ENCODE assay signal across 10 mouse cellular contexts in the genomic region with DNA sequence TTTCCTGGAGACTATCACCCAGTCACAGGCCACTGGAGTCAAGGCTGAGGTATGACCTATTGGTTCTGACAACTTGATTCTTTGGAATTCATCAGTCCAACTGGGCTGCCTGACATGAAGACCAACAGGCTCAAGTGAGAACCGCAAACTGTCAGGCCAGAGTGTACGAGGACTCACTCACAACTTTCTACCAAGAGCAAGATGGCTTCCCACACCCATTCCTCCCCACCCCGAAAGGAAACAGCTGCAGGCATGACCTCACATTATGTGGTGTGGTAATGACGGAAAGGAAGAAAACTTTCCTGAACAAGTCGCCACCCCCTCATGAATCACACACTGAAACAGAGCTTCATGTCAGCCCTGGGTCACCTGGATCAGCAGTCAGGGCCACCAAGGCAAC.
DNase-seq lines count a peak whose midpoint lies in the region; ATAC-seq and TF ChIP-seq lines count a peak whose summit lies in the region.
"Had no signal": no experiment of that assay in that cellular context is flagged by ENCODE, and none has a peak within 500 bp of the region (broad histone marks: within the 10 kb centered on the region; RNA-seq: fewer than 3 reads in every experiment).

No protein-coding gene starts in this region.

- no peak for ATAC-seq in lung, embryonic 14.5 days (ENCODE audit: insufficient read depth)
- no peak for ATAC-seq in liver, embryonic 12.5 days
- ATAC-seq: CD4-positive, CD25-positive, alpha-beta regulatory T cell, adult 4 months had no signal

- H3K9ac ChIP-seq in lung, embryonic 14.5 days = no peak overlapping the region
- H3K9ac ChIP-seq in liver, embryonic 12.5 days = no peak overlapping the region
- H3K9ac ChIP-seq: limb, embryonic 13.5 days had no signal

- no peak overlapping the region for H3K4me2 ChIP-seq in lung, embryonic 14.5 days
- H3K4me2 ChIP-seq in liver, embryonic 12.5 days = no peak overlapping the region
- H3K4me2 ChIP-seq: limb, embryonic 13.5 days had no signal

- 85% methylated on average over 5 of the region's 5 CpGs for whole genome bisulfite sequencing in cerebellum, adult 2 months
- 65% methylated on average over 5 of the region's 5 CpGs for WGBS in lung, embryonic 14.5 days
- 57% methylated on average over 5 of the region's 5 CpGs for WGBS in lung, adult 2 months
- 64% methylated on average over 5 of the region's 5 CpGs for WGBS in liver, embryonic 12.5 days (ENCODE audit: insufficient replicate concordance)

- peak overlapping the region; percentile 32; the same call in 1 of the 2 replicates for H3K27ac ChIP-seq in cerebellum, adult 2 months (ENCODE audit: insufficient read depth, low read length)
- H3K27ac ChIP-seq in lung, embryonic 14.5 days (ENCODE audit: low read depth) = no peak overlapping the region; the same call in 1 of the 2 replicates
- H3K27ac ChIP-seq in liver, embryonic 12.5 days = no peak overlapping the region
- H3K27ac ChIP-seq: limb, embryonic 13.5 days had no signal

- no peaks in the 10 kb centered on the region for H3K27me3 ChIP-seq in cerebellum, adult 2 months (ENCODE audit: control insufficient read depth, insufficient read depth, low read length)
- no peaks in the 10 kb centered on the region for H3K27me3 ChIP-seq in lung, embryonic 14.5 days (ENCODE audit: insufficient read depth, low read length)
- no peaks in the 10 kb centered on the region for H3K27me3 ChIP-seq in liver, embryonic 12.5 days (replicated peaks)
- H3K27me3 ChIP-seq: limb, embryonic 13.5 days had no signal

- TF ChIP-seq CTCF in cerebellum, adult 2 months (IDR thresholded peaks at IDR 0.05; ENCODE audit: borderline replicate concordance, insufficient read depth, low read depth, low read length) = no peak
- TF ChIP-seq CTCF in lung, embryonic 14.5 days (IDR thresholded peaks at IDR 0.05; ENCODE audit: low read depth) = no peak
- no peak for TF ChIP-seq CTCF in lung, adult 2 months (IDR thresholded peaks at IDR 0.05; ENCODE audit: insufficient read depth, low read length)

- no peaks in the 10 kb centered on the region for H3K9me3 ChIP-seq in lung, embryonic 14.5 days (ENCODE audit: low read depth, low read length)
- no peaks in the 10 kb centered on the region for H3K9me3 ChIP-seq in liver, embryonic 12.5 days (replicated peaks)
- H3K9me3 ChIP-seq: limb, embryonic 13.5 days had no signal

- H3K36me3 ChIP-seq in lung, embryonic 14.5 days (ENCODE audit: insufficient read depth) = no peaks in the 10 kb centered on the region
- peaks cover 6% of the 10 kb centered on the region; the same call in 1 of the 2 replicates for H3K36me3 ChIP-seq in liver, embryonic 12.5 days

- DNase-seq in cerebellum, adult 2 months = no peak
- no peak for DNase-seq in cerebellum, postnatal 36 days
- DNase-seq in lung, embryonic 14.5 days = peak; percentile 22
- no peak for DNase-seq in lung, adult 2 months
- peak; percentile 53 for DNase-seq in kidney, postnatal 14 days
- DNase-seq in spleen, postnatal 36 days (ENCODE audit: low spot score in 2 of 2) = no peak
- no peak for DNase-seq in layer of hippocampus, postnatal 10 days (ENCODE audit: low spot score in 2 of 2)

- no peak overlapping the region for H3K4me3 ChIP-seq in cerebellum, adult 2 months (replicated peaks; ENCODE audit: insufficient read depth, low read depth, low read length)
- H3K4me3 ChIP-seq in lung, embryonic 14.5 days (ENCODE audit: low read depth, low read length) = no peak overlapping the region
- H3K4me3 ChIP-seq in lung, adult 2 months (replicated peaks; ENCODE audit: extremely low read depth, low read depth, low read length) = no peak overlapping the region
- H3K4me3 ChIP-seq in liver, embryonic 12.5 days = no peak overlapping the region
- H3K4me3 ChIP-seq: limb, embryonic 13.5 days had no signal

- TF ChIP-seq POLR2A in cerebellum, adult 2 months (IDR thresholded peaks at IDR 0.05; ENCODE audit: borderline replicate concordance, insufficient read depth, low read length) = no peak
- no peak for TF ChIP-seq POLR2A in lung, adult 2 months (IDR thresholded peaks at IDR 0.05; ENCODE audit: borderline replicate concordance, extremely low read depth, low read depth, low read length)

- H3K4me1 ChIP-seq in cerebellum, adult 2 months (ENCODE audit: control insufficient read depth, insufficient read depth, low read length) = peaks cover 37% of the 10 kb centered on the region
- H3K4me1 ChIP-seq in lung, embryonic 14.5 days (ENCODE audit: insufficient read depth) = peaks cover 6% of the 10 kb centered on the region; the same call in 1 of the 2 replicates
- H3K4me1 ChIP-seq in lung, adult 2 months (ENCODE audit: control insufficient read depth, insufficient read depth, low read length) = peaks cover 12% of the 10 kb centered on the region
- no peaks in the 10 kb centered on the region for H3K4me1 ChIP-seq in liver, embryonic 12.5 days

Comparison
In these comparisons a context has a peak if more than half of its experiments do, and no peak if none do; other contexts are left out.
1. DNase-seq: peak in lung, embryonic 14.5 days (single experiment) and kidney, postnatal 14 days (single experiment); none in cerebellum, adult 2 months (0 of 2), cerebellum, postnatal 36 days (0 of 2), lung, adult 2 months (single experiment), spleen, postnatal 36 days (0 of 2) and layer of hippocampus, postnatal 10 days (0 of 2).